Mouse (Mus musculus): ENCODE results near the gene Cyp26b1. TPM values are rescaled to one million over a fixed set of nuclear protein-coding genes. Genes with fewer than 3 reads are reported as not detected.

The Cyp26b1 gene
- total and polyA plus RNA-seq, 3 experiments: not detected

DNA sequence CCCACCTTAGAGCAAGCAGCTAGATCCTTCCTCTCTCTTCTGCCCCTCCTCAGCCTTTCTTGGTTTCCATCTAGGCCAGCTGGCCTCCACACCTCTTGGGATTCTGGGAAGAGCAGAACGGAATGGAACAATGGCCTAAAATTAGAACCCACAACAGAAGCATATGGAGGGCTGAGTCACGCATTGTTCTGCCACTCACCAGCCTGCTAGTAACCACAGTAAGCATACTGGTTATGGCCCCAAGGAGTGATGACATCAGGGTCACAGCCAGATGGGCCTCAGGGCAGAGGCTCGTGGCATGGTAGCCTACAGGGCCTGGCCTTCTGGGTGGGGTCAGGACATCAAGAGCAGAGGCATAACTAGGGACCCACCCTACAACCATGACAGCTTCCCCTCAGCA lies 58.8 kb downstream of the Cyp26b1 start:
- Histone ChIP-seq H3K79me2 (replicated peaks; ENCODE audit: control insufficient read depth, extremely low read depth, insufficient read depth, poor library complexity, severe bottlenecking) (no peaks in the 10 kb centered on the region), H3K9ac (ENCODE audit: insufficient read depth, low read depth) (no peak overlapping the region), H3K4me3 (replicated peaks in 1 of 3; ENCODE audit: low read depth in 2 of 3, low read length in 2 of 3, poor library complexity in 1 of 3) (no peak overlapping the region), H3K4me1 (ENCODE audit: control insufficient read depth in 1 of 2, insufficient read depth in 2 of 2) (no peaks in the 10 kb centered on the region), H3K9me3 (replicated peaks; ENCODE audit: low read length) (peaks cover 6% of the 10 kb centered on the region), H3K27ac (ENCODE audit: insufficient read depth, low read depth) (no peak overlapping the region), H3K27me3 (replicated peaks) (peaks cover 91% of the 10 kb centered on the region), H3K36me3 (replicated peaks in 1 of 2; ENCODE audit: control insufficient read depth in 1 of 2, insufficient read depth in 1 of 2, low read length in 1 of 2) (no peaks in the 10 kb centered on the region), H3K4me2 (ENCODE audit: insufficient read depth, low read depth, poor library complexity, severe bottlenecking) (no peak overlapping the region)
- DNase-seq (ENCODE audit: extremely low read depth): no peak
- dilution Hi-C loops (cut with MboI; ENCODE audit: extremely low pct_ligation_motif_present, extremely low pct_unique_long_range_greater_than_20kb, low sequenced_read_pairs): no loop called here
- no peak for TF ChIP-seq EP300 (IDR thresholded peaks at IDR 0.05; ENCODE audit: low read length)
- no peak for TF ChIP-seq RCOR1 (conservative IDR thresholded peaks at IDR 0.05; ENCODE audit: low read depth, low read length)
- TF ChIP-seq ZNF384 (IDR thresholded peaks at IDR 0.05; ENCODE audit: low read depth, low read length): no peak
- TF ChIP-seq POLR2AphosphoS2 (IDR thresholded peaks at IDR 0.05; ENCODE audit: low read depth, low read length): no peak
- TF ChIP-seq UBTF (IDR thresholded peaks at IDR 0.05; ENCODE audit: low read depth, low read length): no peak
- TF ChIP-seq JUN (IDR thresholded peaks at IDR 0.05; ENCODE audit: insufficient read depth, low read depth, low read length): no peak
- no peak for TF ChIP-seq MAX (IDR thresholded peaks at IDR 0.05; ENCODE audit: low read length)
- TF ChIP-seq CHD1 (IDR thresholded peaks at IDR 0.05; ENCODE audit: low read depth, low read length): no peak
- in situ Hi-C loops (cut with MboI; ENCODE audit: low pct_ligation_motif_present, low pct_unique_long_range_greater_than_20kb, low sequenced_read_pairs): no loop called here

DNA sequence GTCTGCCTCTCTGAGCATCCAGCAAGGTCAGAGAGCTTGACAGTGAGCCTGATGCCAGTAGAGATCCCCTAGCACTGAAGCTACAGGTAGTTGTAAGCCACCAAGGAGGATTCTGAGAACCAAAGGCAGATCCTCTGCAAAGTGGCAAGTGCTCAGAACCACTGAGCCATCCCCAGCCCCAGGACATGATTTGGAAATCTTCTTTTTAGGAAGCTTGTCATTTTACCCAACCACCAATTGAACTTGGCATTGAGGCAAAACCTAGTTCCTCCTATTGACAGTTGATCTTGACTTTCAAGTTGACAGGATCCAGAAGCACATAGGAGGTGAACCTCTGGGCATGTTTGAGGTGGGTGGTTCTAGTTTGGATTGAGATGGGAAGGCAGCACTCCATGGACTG lies 63.8 kb downstream of the Cyp26b1 start:
- TF ChIP-seq MYC (IDR thresholded peaks at IDR 0.05; ENCODE audit: low read depth, low read length): no peak
- TF ChIP-seq TBP (conservative IDR thresholded peaks at IDR 0.05; ENCODE audit: low read depth, low read length): no peak
- no peak for TF ChIP-seq TCF12 (IDR thresholded peaks at IDR 0.05; ENCODE audit: low read depth, low read length)
- no peak for TF ChIP-seq ZKSCAN1 (IDR thresholded peaks at IDR 0.05; ENCODE audit: borderline replicate concordance, low read depth, low read length)
- Histone ChIP-seq H3K27ac (ENCODE audit: insufficient read depth, low read depth) (no peak overlapping the region), H3K36me3 (replicated peaks in 1 of 2; ENCODE audit: control insufficient read depth in 1 of 2, insufficient read depth in 1 of 2, low read length in 1 of 2) (no peaks in the 10 kb centered on the region), H3K4me2 (ENCODE audit: insufficient read depth, low read depth, poor library complexity, severe bottlenecking) (no peak overlapping the region), H3K4me3 (replicated peaks in 1 of 3; ENCODE audit: low read depth in 2 of 3, low read length in 2 of 3, poor library complexity in 1 of 3) (no peak overlapping the region), H3K9ac (ENCODE audit: insufficient read depth, low read depth) (no peak overlapping the region), H3K79me2 (replicated peaks; ENCODE audit: control insufficient read depth, extremely low read depth, insufficient read depth, poor library complexity, severe bottlenecking) (no peaks in the 10 kb centered on the region), H3K4me1 (ENCODE audit: control insufficient read depth in 1 of 2, insufficient read depth in 2 of 2) (no peaks in the 10 kb centered on the region), H3K9me3 (replicated peaks; ENCODE audit: low read length) (peaks cover 6% of the 10 kb centered on the region), H3K27me3 (replicated peaks) (peaks cover 82% of the 10 kb centered on the region)
- dilution Hi-C loops (cut with MboI; ENCODE audit: extremely low pct_ligation_motif_present, extremely low pct_unique_long_range_greater_than_20kb, low sequenced_read_pairs): no loop called here
- no peak for DNase-seq (ENCODE audit: extremely low read depth)
- in situ Hi-C loops (cut with MboI; ENCODE audit: low pct_ligation_motif_present, low pct_unique_long_range_greater_than_20kb, low sequenced_read_pairs): no loop called here

DNA sequence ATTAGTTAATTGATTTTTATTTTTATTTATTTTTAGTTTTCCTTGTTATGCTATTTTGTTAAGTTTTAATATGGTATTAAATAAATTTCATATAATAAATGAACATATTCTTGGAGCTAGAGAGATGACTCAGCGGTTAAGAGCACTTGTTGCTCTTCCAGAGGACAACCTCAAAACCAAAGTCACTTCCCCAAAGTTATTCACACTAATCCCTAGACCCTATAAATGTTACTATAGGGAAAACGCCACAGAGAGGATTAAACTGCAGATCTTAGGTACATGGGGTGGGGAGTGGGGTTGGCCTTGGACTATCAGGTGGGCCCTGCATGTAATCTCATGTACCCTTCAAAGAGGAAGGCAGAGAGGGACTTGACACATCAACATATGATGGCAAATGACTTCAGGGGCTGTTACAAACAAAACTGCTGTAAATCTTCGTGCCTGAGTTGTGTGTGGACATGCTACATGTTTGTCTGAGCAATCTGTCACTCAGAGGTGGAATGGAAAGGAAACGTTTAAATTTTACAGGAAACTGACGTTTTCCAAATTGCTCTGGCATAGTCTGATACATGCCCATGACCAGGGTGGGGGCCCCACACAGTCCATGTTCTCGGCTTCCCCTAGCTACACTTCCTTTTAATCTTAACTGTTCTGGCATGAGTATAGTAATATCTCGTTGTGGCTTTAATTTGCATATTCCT lies 68.7 kb downstream of the Cyp26b1 start:
- H3K79me2 ChIP-seq (replicated peaks; ENCODE audit: control insufficient read depth, extremely low read depth, insufficient read depth, poor library complexity, severe bottlenecking): no peaks in the 10 kb centered on the region
- no peaks in the 10 kb centered on the region for H3K36me3 ChIP-seq (replicated peaks in 1 of 2; ENCODE audit: control insufficient read depth in 1 of 2, insufficient read depth in 1 of 2, low read length in 1 of 2)
- H3K4me2 ChIP-seq (ENCODE audit: insufficient read depth, low read depth, poor library complexity, severe bottlenecking): no peak overlapping the region
- in situ Hi-C loops (cut with MboI; ENCODE audit: low pct_ligation_motif_present, low pct_unique_long_range_greater_than_20kb, low sequenced_read_pairs): no loop called here
- peaks cover 79% of the 10 kb centered on the region for H3K27me3 ChIP-seq (replicated peaks)
- no peaks in the 10 kb centered on the region for H3K9me3 ChIP-seq (replicated peaks; ENCODE audit: low read length)
- no peak for TF ChIP-seq POLR2A (IDR thresholded peaks at IDR 0.05; ENCODE audit: low read depth, low read length)
- no peak for TF ChIP-seq KAT2A (IDR thresholded peaks at IDR 0.05; ENCODE audit: insufficient replicate concordance, low read length)
- no peak for TF ChIP-seq ETS1 (conservative IDR thresholded peaks at IDR 0.05; ENCODE audit: low read depth, low read length)
- TF ChIP-seq JUN (IDR thresholded peaks at IDR 0.05; ENCODE audit: insufficient read depth, low read depth, low read length): no peak
- TF ChIP-seq SMC3 (IDR thresholded peaks at IDR 0.05; ENCODE audit: low read depth, low read length): no peak
- no peak for TF ChIP-seq SIN3A (IDR thresholded peaks at IDR 0.05; ENCODE audit: low read length)
- TF ChIP-seq CTCF (conservative IDR thresholded peaks at IDR 0.05 in 1 of 2, IDR thresholded peaks at IDR 0.05 in 1 of 2; ENCODE audit: low read depth in 2 of 2, low read length in 2 of 2): no peak
- no peak for TF ChIP-seq ZC3H11A (IDR thresholded peaks at IDR 0.05; ENCODE audit: low read depth, low read length)
- TF ChIP-seq RCOR1 (conservative IDR thresholded peaks at IDR 0.05; ENCODE audit: low read depth, low read length): no peak
- TF ChIP-seq USF2 (conservative IDR thresholded peaks at IDR 0.05; ENCODE audit: low read depth, low read length): no peak
- TF ChIP-seq MXI1 (IDR thresholded peaks at IDR 0.05; ENCODE audit: low read depth, low read length): no peak
- TF ChIP-seq HCFC1 (IDR thresholded peaks at IDR 0.05; ENCODE audit: low read depth, low read length): no peak
- TF ChIP-seq IRF4 (IDR thresholded peaks at IDR 0.05; ENCODE audit: low read depth, low read length): no peak
- H3K4me3 ChIP-seq (replicated peaks in 1 of 3; ENCODE audit: low read depth in 2 of 3, low read length in 2 of 3, poor library complexity in 1 of 3): no peak overlapping the region
- no peak overlapping the region for H3K9ac ChIP-seq (ENCODE audit: insufficient read depth, low read depth)
- no peaks in the 10 kb centered on the region for H3K4me1 ChIP-seq (ENCODE audit: control insufficient read depth in 1 of 2, insufficient read depth in 2 of 2)
- no peak for DNase-seq (ENCODE audit: extremely low read depth)
- no peak overlapping the region for H3K27ac ChIP-seq (ENCODE audit: insufficient read depth, low read depth)
- dilution Hi-C loops (cut with MboI; ENCODE audit: extremely low pct_ligation_motif_present, extremely low pct_unique_long_range_greater_than_20kb, low sequenced_read_pairs): no loop called here
